Mouse (Mus musculus) ES-Bruce4 (cell line): ENCODE results near the gene Smcr8. TPM values are rescaled to one million over a fixed set of nuclear protein-coding genes. Genes with fewer than 3 reads are reported as not detected.

ENCODE experiments used
- H3K27ac ChIP-seq: 2 replicates; pipeline ENCODE4 v1.5.1; 2012; ENCODE audit warnings: low read length, inconsistent platforms; ENCODE audit not compliant: insufficient read depth
- H3K27me3 ChIP-seq: 2 replicates; pipeline ENCODE4 v1.6.1; 2012; ENCODE audit warnings: mild to moderate bottlenecking, low read length, inconsistent platforms; ENCODE audit not compliant: control insufficient read depth, poor library complexity, insufficient read depth, severe bottlenecking
- H3K36me3 ChIP-seq: 2 replicates; pipeline ENCODE4 v1.6.1; 2012; ENCODE audit warnings: inconsistent platforms, mild to moderate bottlenecking, low read length, moderate library complexity; ENCODE audit not compliant: control insufficient read depth, poor library complexity, insufficient read depth, severe bottlenecking
- H3K4me1 ChIP-seq: one replicate; pipeline ENCODE4 v1.8.1; 2011; ENCODE audit warnings: low read length; ENCODE audit not compliant: control insufficient read depth, insufficient read depth
- H3K4me3 ChIP-seq: 2 replicates; pipeline ENCODE4 v1.5.1; 2011; ENCODE audit warnings: low read depth, mild to moderate bottlenecking, low read length
- H3K9ac ChIP-seq: 2 replicates; pipeline ENCODE4 v1.6.1; 2012; ENCODE audit warnings: low read depth, mild to moderate bottlenecking, inconsistent platforms; ENCODE audit not compliant: poor library complexity, severe bottlenecking
- H3K9me3 ChIP-seq: replicated peaks from 2 replicates; pipeline ENCODE4 v1.6.1; 2012; ENCODE audit warnings: mild to moderate bottlenecking, low read length, inconsistent platforms; ENCODE audit not compliant: control insufficient read depth, poor library complexity, insufficient read depth, severe bottlenecking
- CTCF ChIP-seq: IDR thresholded peaks from one replicate; pipeline ENCODE4 v1.8.1; 2011; ENCODE audit warnings: low read depth, low read length
- EP300 ChIP-seq: IDR thresholded peaks from 2 replicates; pipeline ENCODE4 v1.6.1; 2011; ENCODE audit warnings: low read depth, low read length; ENCODE audit not compliant: insufficient read depth
- POLR2A ChIP-seq: IDR thresholded peaks from one replicate; pipeline ENCODE4 v1.8.1; 2011; ENCODE audit warnings: low read length; ENCODE audit not compliant: insufficient read depth
- polyA plus RNA-seq: library from polyadenylated mRNA; stranded (reverse); fragments of >200 nt; gene quantifications from 2 replicates; pipeline ENCODE4 v1.2.4, GENCODE M21; 2011; ENCODE audit warnings: low read depth; ENCODE audit not compliant: missing spikeins, insufficient read depth, insufficient read length

The Smcr8 gene
- polyA plus RNA-seq, 1 experiment: 18.4 TPM

DNA sequence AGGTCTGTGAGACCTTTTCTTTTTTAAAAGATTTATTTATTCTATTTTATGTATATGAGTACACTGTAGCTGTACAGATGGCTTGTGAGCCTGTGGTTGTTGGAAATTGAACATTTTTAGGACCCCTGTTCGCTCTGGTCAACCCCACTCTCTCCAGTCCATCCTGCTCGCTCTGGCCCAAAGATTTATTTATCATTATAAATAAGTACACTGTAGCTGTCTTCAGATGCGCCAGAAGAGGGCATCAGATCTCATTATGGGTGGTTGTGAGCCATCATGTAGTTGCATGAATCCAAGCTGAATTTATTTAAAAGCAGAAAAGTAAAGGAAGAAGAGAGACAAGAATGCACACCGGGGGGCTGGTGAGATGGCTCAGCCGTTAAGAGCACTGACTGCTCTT lies 42.1 kb upstream of the Smcr8 start:
- H3K4me3 ChIP-seq: no peak overlapping the region
- H3K4me1 ChIP-seq: no peaks in the 10 kb centered on the region
- TF ChIP-seq CTCF (no peak), POLR2A (no peak), EP300 (no peak)
- H3K9me3 ChIP-seq: no peaks in the 10 kb centered on the region
- H3K9ac ChIP-seq: no peak overlapping the region
- no peak overlapping the region for H3K27ac ChIP-seq
- H3K27me3 ChIP-seq: no peaks in the 10 kb centered on the region
- no peaks in the 10 kb centered on the region for H3K36me3 ChIP-seq

DNA sequence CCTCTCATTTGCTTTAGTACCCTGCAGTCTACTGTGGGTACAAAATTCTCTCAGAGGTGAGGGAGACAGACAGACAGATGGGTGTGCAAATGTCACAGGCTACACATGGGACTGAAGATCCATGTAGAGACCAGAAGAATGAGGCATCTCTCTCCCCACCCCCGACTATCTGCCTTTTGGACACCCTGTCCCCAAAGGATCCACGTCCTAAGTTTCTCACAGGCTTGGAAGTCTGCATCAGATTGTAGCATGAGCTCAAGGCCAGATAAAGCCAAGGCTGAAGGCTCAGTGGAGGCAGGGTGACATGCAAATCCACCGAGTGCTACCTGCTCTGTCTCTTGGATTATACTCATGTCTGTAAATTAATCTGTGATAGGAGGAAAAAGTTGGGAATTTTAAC lies 40.8 kb upstream of the Smcr8 start:
- H3K9ac ChIP-seq: no peak overlapping the region
- H3K9me3 ChIP-seq: no peaks in the 10 kb centered on the region
- no peak overlapping the region for H3K27ac ChIP-seq
- no peak overlapping the region for H3K4me3 ChIP-seq
- no peaks in the 10 kb centered on the region for H3K27me3 ChIP-seq
- H3K4me1 ChIP-seq: no peaks in the 10 kb centered on the region
- H3K36me3 ChIP-seq: no peaks in the 10 kb centered on the region; the same call in 1 of the 2 replicates
- TF ChIP-seq POLR2A: no peak
- TF ChIP-seq CTCF: no peak
- TF ChIP-seq EP300: no peak

DNA sequence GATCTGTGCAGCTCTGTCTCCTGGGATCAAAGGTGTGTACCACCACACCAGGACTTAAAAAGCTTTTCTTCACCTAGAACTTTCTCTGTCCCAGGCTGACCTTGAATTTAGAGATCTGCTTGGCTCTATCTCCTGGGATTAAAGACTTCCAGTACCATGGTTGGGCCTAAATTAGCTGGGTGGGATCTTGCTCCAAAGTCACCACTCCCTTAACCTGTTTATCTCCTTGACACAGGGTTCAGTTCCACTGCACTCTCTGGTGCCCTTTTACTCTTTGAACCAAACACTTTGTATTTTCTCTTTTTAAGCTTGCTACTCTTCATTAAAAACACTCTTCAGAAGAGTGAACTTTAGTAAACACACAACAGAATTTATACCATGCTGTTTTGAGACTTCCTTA lies 39.9 kb upstream of the Smcr8 start:
- Histone ChIP-seq H3K4me3 (no peak overlapping the region), H3K27me3 (no peaks in the 10 kb centered on the region), H3K36me3 (no peaks in the 10 kb centered on the region; the same call in 1 of the 2 replicates), H3K27ac (no peak overlapping the region), H3K4me1 (no peaks in the 10 kb centered on the region), H3K9ac (no peak overlapping the region), H3K9me3 (no peaks in the 10 kb centered on the region)
- TF ChIP-seq POLR2A: no peak
- TF ChIP-seq EP300: no peak
- TF ChIP-seq CTCF: no peak

DNA sequence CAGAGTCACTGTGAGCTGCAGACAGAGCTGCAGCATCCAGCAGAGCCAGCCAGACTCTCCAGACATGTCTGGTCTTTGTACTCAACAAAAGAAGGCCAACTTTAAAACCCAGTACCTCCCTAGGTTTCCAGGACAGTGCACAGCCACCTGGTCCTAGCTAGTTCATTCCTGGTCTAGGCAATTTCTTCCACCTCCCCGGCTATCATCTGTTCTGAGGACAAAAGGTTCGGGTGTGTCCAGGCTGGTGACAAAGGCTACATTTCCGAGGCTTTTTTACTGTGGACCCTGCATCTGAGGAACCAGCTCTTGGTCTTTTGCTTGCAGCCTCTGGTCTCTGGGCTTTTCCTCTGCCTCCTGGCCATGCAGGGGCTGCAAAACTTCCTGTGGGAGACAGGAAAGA lies 37.0 kb upstream of the Smcr8 start:
- H3K4me1 ChIP-seq: no peaks in the 10 kb centered on the region
- no peak overlapping the region for H3K9ac ChIP-seq
- H3K27ac ChIP-seq: peak overlapping the region; percentile 81
- H3K9me3 ChIP-seq: no peaks in the 10 kb centered on the region
- H3K36me3 ChIP-seq: peaks cover 8% of the 10 kb centered on the region
- H3K4me3 ChIP-seq: no peak overlapping the region
- TF ChIP-seq EP300 (peak; percentile 72), CTCF (no peak)
- H3K27me3 ChIP-seq: no peaks in the 10 kb centered on the region

DNA sequence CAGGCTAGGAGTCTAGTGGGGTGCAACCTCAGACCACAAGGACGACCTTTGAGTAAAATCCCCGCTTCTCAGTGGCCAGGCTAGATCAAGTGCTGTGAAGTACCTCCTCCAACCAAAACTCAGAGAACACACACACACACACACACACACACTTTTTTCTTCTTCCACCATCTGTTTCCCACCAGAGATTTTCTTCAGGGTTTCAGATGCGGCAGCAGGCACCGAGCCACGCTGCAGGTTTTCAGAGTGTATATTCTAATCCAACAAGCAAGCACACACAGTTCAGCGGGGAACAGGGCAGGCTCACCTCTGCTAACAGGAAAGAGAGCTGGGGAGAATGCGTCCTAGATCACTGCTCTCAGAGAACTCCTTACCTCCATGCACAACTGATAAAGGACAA lies 21.8 kb upstream of the Smcr8 start:
- peaks cover 40% of the 10 kb centered on the region for H3K36me3 ChIP-seq
- H3K4me1 ChIP-seq: no peaks in the 10 kb centered on the region
- no peak overlapping the region for H3K27ac ChIP-seq

DNA sequence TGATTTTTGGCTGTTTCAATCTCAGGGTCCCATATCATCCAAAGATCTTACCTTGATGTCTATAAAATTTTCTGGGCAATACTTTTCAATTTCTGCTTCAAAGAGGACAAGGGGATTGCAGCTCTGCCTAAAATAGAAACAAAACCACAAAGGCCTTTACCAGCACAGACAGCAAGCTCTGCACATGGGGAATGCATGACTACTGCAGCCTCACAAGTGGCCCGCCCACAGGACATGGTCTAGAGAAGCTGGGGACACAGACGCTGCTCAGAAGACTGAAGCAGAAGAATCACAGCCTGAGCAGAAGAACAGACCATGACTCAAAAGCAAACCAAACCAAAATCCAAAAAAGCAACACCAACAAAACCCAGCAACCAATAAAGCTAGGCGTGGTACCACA lies 15.6 kb upstream of the Smcr8 start:
- no peak overlapping the region for H3K27ac ChIP-seq
- H3K4me3 ChIP-seq: no peak overlapping the region
- TF ChIP-seq EP300: no peak
- TF ChIP-seq CTCF: no peak
- no peak for TF ChIP-seq POLR2A
- H3K4me1 ChIP-seq: no peaks in the 10 kb centered on the region
- peaks cover 11% of the 10 kb centered on the region for H3K36me3 ChIP-seq
- no peaks in the 10 kb centered on the region for H3K9me3 ChIP-seq
- no peak overlapping the region for H3K9ac ChIP-seq
- H3K27me3 ChIP-seq: no peaks in the 10 kb centered on the region

More for the DNA sequence above, 21.8 kb upstream of the Smcr8 start:
- no peak overlapping the region for H3K9ac ChIP-seq
- H3K9me3 ChIP-seq: no peaks in the 10 kb centered on the region
- no peaks in the 10 kb centered on the region for H3K27me3 ChIP-seq
- H3K4me3 ChIP-seq: no peak overlapping the region
- TF ChIP-seq POLR2A (no peak), CTCF (no peak), EP300 (no peak)
